In genomic region chr4:47178261-47178961, GRCm38 (mm10) we compare ENCODE assay signal across 10 mouse cellular contexts. TPM values are rescaled to one million over a fixed set of nuclear protein-coding genes. Genes with fewer than 3 reads are reported as not detected.
A peak's percentile ranks its signal among the peaks of the same experiment; 100 is the strongest.
DNase-seq lines count a peak whose midpoint lies in the region; ATAC-seq and TF ChIP-seq lines count a peak whose summit lies in the region.
"Had no signal": no experiment of that assay in that cellular context is flagged by ENCODE, and none has a peak within 500 bp of the region (broad histone marks: within the 10 kb centered on the region; RNA-seq: fewer than 3 reads in every experiment).

No protein-coding gene starts in this region.

- peak overlapping the region; percentile 14; the same call in 1 of the 2 replicates for H3K27ac ChIP-seq in kidney, embryonic 14.5 days (ENCODE audit: low read depth, low read length)
- peak overlapping the region; percentile 57 for H3K27ac ChIP-seq in kidney, postnatal 0 days
- H3K27ac ChIP-seq in forebrain, embryonic 13.5 days: no peak overlapping the region

- no peak overlapping the region for H3K4me2 ChIP-seq in kidney, embryonic 14.5 days (replicated peaks; ENCODE audit: low read depth, low read length)
- no peak overlapping the region for H3K4me2 ChIP-seq in kidney, postnatal 0 days (ENCODE audit: low read length)
- no peak overlapping the region for H3K4me2 ChIP-seq in forebrain, embryonic 13.5 days

- TF ChIP-seq CTCF in kidney, postnatal 0 days (IDR thresholded peaks at IDR 0.05; ENCODE audit: low read depth): no peak; the same call in 1 of the 2 replicates

- DNase-seq in kidney, adult 18-20 months: no peak
- peak; percentile 32 for DNase-seq in brain, adult 2 months (ENCODE audit: low read depth, low spot score)
- DNase-seq in gastrocnemius, postnatal 10 days: peak; percentile 37
- peak; percentile 59 for DNase-seq in kidney, postnatal 0 days (ENCODE audit: low spot score)
- no peak for DNase-seq in B cell, adult 2 months
- DNase-seq in thymus, postnatal 25 days: no peak

- no peaks in the 10 kb centered on the region for H3K36me3 ChIP-seq in kidney, embryonic 14.5 days (ENCODE audit: control insufficient read depth, insufficient read depth, low read length)
- no peaks in the 10 kb centered on the region for H3K36me3 ChIP-seq in kidney, postnatal 0 days (ENCODE audit: insufficient read depth, low read length)
- H3K36me3 ChIP-seq in forebrain, embryonic 13.5 days (ENCODE audit: poor library complexity, severe bottlenecking): no peaks in the 10 kb centered on the region
- H3K36me3 ChIP-seq: G1E had no signal

- H3K4me3 ChIP-seq in kidney, embryonic 14.5 days (ENCODE audit: low read length): no peak overlapping the region
- H3K4me3 ChIP-seq in kidney, postnatal 0 days (replicated peaks; ENCODE audit: low read depth, low read length): no peak overlapping the region
- no peak overlapping the region for H3K4me3 ChIP-seq in forebrain, embryonic 13.5 days

- no peak overlapping the region for H3K9ac ChIP-seq in kidney, embryonic 14.5 days (ENCODE audit: low read depth, low read length)
- H3K9ac ChIP-seq in kidney, postnatal 0 days (ENCODE audit: low read depth, low read length): no peak overlapping the region
- no peak overlapping the region for H3K9ac ChIP-seq in forebrain, embryonic 13.5 days

- H3K27me3 ChIP-seq in kidney, embryonic 14.5 days (ENCODE audit: control insufficient read depth, insufficient read depth, low read length): no peaks in the 10 kb centered on the region
- no peaks in the 10 kb centered on the region for H3K27me3 ChIP-seq in kidney, postnatal 0 days (ENCODE audit: insufficient read depth, low read length)
- no peaks in the 10 kb centered on the region for H3K27me3 ChIP-seq in forebrain, embryonic 13.5 days

- WGBS in kidney, embryonic 14.5 days: 71% methylated on average over 8 of the region's 8 CpGs
- 63% methylated on average over 8 of the region's 8 CpGs for WGBS in kidney, postnatal 0 days
- WGBS in forebrain, embryonic 13.5 days: 61% methylated on average over 8 of the region's 8 CpGs

- H3K4me1 ChIP-seq in kidney, embryonic 14.5 days (ENCODE audit: control insufficient read depth, insufficient read depth, low read length): 0 out of 2 replicates have a peak, but pooled peaks cover 4% of the 10 kb centered on the region
- H3K4me1 ChIP-seq in kidney, postnatal 0 days (replicated peaks; ENCODE audit: insufficient read depth, low read length): 0 out of 2 replicates have a peak, but pooled peaks cover 4% of the 10 kb centered on the region
- H3K4me1 ChIP-seq in forebrain, embryonic 13.5 days: no peaks in the 10 kb centered on the region

- ATAC-seq in kidney, embryonic 14.5 days (ENCODE audit: low FRiP score, low TSS enrichment): peak; percentile 60
- 0 out of 2 replicates have a peak, but pooled peaks have one; percentile 17 for ATAC-seq in kidney, postnatal 0 days (replicated peaks; ENCODE audit: low FRiP score, low read depth)
- ATAC-seq in forebrain, embryonic 13.5 days: no peak

- no peaks in the 10 kb centered on the region for H3K9me3 ChIP-seq in kidney, embryonic 14.5 days (ENCODE audit: control insufficient read depth, low read length)
- H3K9me3 ChIP-seq in kidney, postnatal 0 days (replicated peaks; ENCODE audit: low read length): no peaks in the 10 kb centered on the region
- H3K9me3 ChIP-seq in forebrain, embryonic 13.5 days (replicated peaks): no peaks in the 10 kb centered on the region

RNA-seq across cellular contexts. Expression of gene Col15a1, which starts 29.6 kb away (rescaled TPM):
- polyA plus RNA-seq in kidney, embryonic 14.5 days (2014; fragmentation: Nextera tagmentation; extraction: Ambion mirVana): 16.3 and 21.8 TPM in 2 replicates
- total RNA-seq in gastrocnemius, postnatal 10 days (2021): 100 to 1,000 TPM; 332 to 359 TPM
- 46.5 and 51.7 TPM in 2 replicates for polyA plus RNA-seq in kidney, postnatal 0 days (2015; fragmentation: Nextera tagmentation; extraction: Ambion mirVana)
- polyA plus RNA-seq in forebrain, embryonic 13.5 days (2015; fragmentation: Nextera tagmentation; extraction: Ambion mirVana): 2.3 and 2.4 TPM in 2 replicates
- total RNA-seq: megakaryocyte-erythroid progenitor cell, adult 5-6 weeks had no signal
- polyA plus RNA-seq: G1E had no signal

Comparison
In these comparisons a context has a peak if more than half of its experiments do, and no peak if none do; other contexts are left out.
1. DNase-seq: peak in brain, adult 2 months (single experiment), gastrocnemius, postnatal 10 days (single experiment) and kidney, postnatal 0 days (single experiment); none in kidney, adult 18-20 months (single experiment), B cell, adult 2 months (0 of 2) and thymus, postnatal 25 days (single experiment).